Mouse (Mus musculus) mouse embryonic stem cell (cell line): Measurements from ENCODE around the gene Golim4.
"Not testable (repeated sequence)": the region's sequence is repeated elsewhere in the genome, so short reads cannot be mapped to it uniquely, and the experiment has no call there.

Experiments used
- in situ Hi-C, 2 experiments: fragments of 300-500 bp; cut with MboI; formaldehyde crosslinking; loops; 1 replicate in 1 of 2; 3 replicates in 1 of 2; pipeline ENCODE4 v1.14.3; 2019 to 2020; ENCODE audit warnings: low sequenced_read_pairs in 2 of 2, low pct_unique_long_range_greater_than_20kb in 1 of 2, mixed read lengths in 1 of 2; ENCODE audit not compliant: unreplicated experiment in 1 of 2

Gene Golim4

GRCm38 (mm10) chr3:75956551-75957302 lies at the start of gene Golim4:
Gene Golim4, minus strand, starts transcription at chr3:75956949.
- in situ Hi-C loops: no loop called here

- in situ Hi-C loops: no loop called here
Measured at GRCm38 (mm10) chr3:76005621-76006020, 48.9 kb upstream of the Golim4 start.

- in situ Hi-C loops: no loop called here
Measured at GRCm38 (mm10) chr3:76001156-76001555, 44.4 kb upstream of the Golim4 start.

GRCm38 (mm10) chr3:76000481-76000880 lies 43.7 kb upstream of the Golim4 start:
- in situ Hi-C loops: no loop called here

GRCm38 (mm10) chr3:75981031-75981750 lies 24.4 kb upstream of the Golim4 start:
- in situ Hi-C loops: not testable (repeated sequence)

- in situ Hi-C loops: not testable (repeated sequence)
Measured at GRCm38 (mm10) chr3:75962784-75963772, 6.3 kb upstream of the Golim4 start.

GRCm38 (mm10) chr3:75955661-75956491 lies 873 bp downstream of the Golim4 start:
- in situ Hi-C loops: no loop called here

GRCm38 (mm10) chr3:75954185-75954584 lies 2.6 kb downstream of the Golim4 start:
- in situ Hi-C loops: no loop called here

- in situ Hi-C loops: no loop called here
Measured at GRCm38 (mm10) chr3:75952328-75953060, 4.3 kb downstream of the Golim4 start.

- in situ Hi-C loops: no loop called here
Measured at GRCm38 (mm10) chr3:75950897-75951296, 5.9 kb downstream of the Golim4 start.

- in situ Hi-C loops: no loop called here
Measured at GRCm38 (mm10) chr3:75949358-75949757, 7.4 kb downstream of the Golim4 start.

- in situ Hi-C loops: no loop called here
Measured at GRCm38 (mm10) chr3:75948541-75949095, 8.1 kb downstream of the Golim4 start.

- in situ Hi-C loops: no loop called here
Measured at GRCm38 (mm10) chr3:75948003-75948402, 8.7 kb downstream of the Golim4 start.

- in situ Hi-C loops: no loop called here
Measured at GRCm38 (mm10) chr3:75942303-75943060, 14.3 kb downstream of the Golim4 start.

- in situ Hi-C loops: no loop called here
Measured at GRCm38 (mm10) chr3:75941864-75942263, 14.9 kb downstream of the Golim4 start.

- in situ Hi-C loops: no loop called here
Measured at GRCm38 (mm10) chr3:75936152-75936551, 20.6 kb downstream of the Golim4 start.
